Mouse (Mus musculus): ENCODE data around the gene B4galt5. TPM values are rescaled to one million over a fixed set of nuclear protein-coding genes. Genes with fewer than 3 reads are reported as not detected.
"Not testable (repeated sequence)": the region's sequence is repeated elsewhere in the genome, so short reads cannot be mapped to it uniquely, and the experiment has no call there.

Gene B4galt5
- 5.4 and 5.8 TPM in 2 replicates for polyA plus RNA-seq (2012; rRNA removed)

- H3K36me3 ChIP-seq (ENCODE audit: control insufficient read depth, insufficient read depth, low read length) = no peaks in the 10 kb centered on the region
- 0 out of 2 replicates have a peak, but pooled peaks have one; percentile 17 for TF ChIP-seq POLR2A (IDR thresholded peaks at IDR 0.05; ENCODE audit: control insufficient read depth, low read depth, low read length)
- no peak for TF ChIP-seq CTCF (IDR thresholded peaks at IDR 0.05; ENCODE audit: control insufficient read depth, insufficient read depth, insufficient replicate concordance, low read depth, low read length)
- no peaks in the 10 kb centered on the region for H3K27me3 ChIP-seq (ENCODE audit: control insufficient read depth, insufficient read depth, low read length)
- peak within 1 kb of the TSS; percentile 89 for H3K27ac ChIP-seq (ENCODE audit: control insufficient read depth, insufficient read depth, low read depth, low read length)
- peak within 1 kb of the TSS; percentile 95 for H3K4me3 ChIP-seq (ENCODE audit: control insufficient read depth, low read depth, low read length)
- peaks cover 7% of the 10 kb centered on the region for H3K4me1 ChIP-seq (ENCODE audit: control insufficient read depth, insufficient read depth, low read length)
Measured at GRCm38 (mm10) chr2:167348376-167349282, at the start of gene B4galt5. Gene B4galt5, minus strand, starts transcription at chr2:167349183.

GRCm38 (mm10) chr2:167396420-167396819 lies 47.4 kb upstream of the B4galt5 start:
- not testable (repeated sequence) for H3K4me1 ChIP-seq (ENCODE audit: control insufficient read depth, insufficient read depth, low read length); H3K36me3 ChIP-seq (ENCODE audit: control insufficient read depth, insufficient read depth, low read length); H3K27me3 ChIP-seq (ENCODE audit: control insufficient read depth, insufficient read depth, low read length); H3K4me3 ChIP-seq (ENCODE audit: control insufficient read depth, low read depth, low read length); H3K27ac ChIP-seq (ENCODE audit: control insufficient read depth, insufficient read depth, low read depth, low read length)

DNA sequence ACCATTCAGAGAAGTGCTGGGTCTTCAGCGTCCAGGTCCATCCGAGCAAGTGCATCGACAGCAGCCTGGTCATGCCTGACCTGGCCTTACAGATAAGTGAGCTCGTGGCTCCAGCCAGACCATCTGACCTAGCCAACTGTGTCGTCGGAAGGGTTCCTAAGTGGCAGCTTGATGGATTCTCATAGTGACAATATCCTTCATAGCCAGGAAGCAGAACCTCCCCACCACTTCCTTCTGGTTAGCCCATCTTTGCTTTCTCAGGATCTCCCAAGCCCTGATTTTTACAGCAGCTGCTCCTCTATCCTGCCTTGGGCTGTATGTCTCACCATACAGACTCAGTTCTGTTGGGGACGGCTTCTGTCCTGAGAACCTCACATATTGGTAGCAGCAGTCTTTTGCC lies 45.4 kb upstream of the B4galt5 start:
- Histone ChIP-seq H3K4me3 (ENCODE audit: control insufficient read depth, low read depth, low read length) (no peak overlapping the region), H3K27ac (ENCODE audit: control insufficient read depth, insufficient read depth, low read depth, low read length) (no peak overlapping the region), H3K36me3 (ENCODE audit: control insufficient read depth, insufficient read depth, low read length) (no peaks in the 10 kb centered on the region), H3K27me3 (ENCODE audit: control insufficient read depth, insufficient read depth, low read length) (no peaks in the 10 kb centered on the region), H3K4me1 (ENCODE audit: control insufficient read depth, insufficient read depth, low read length) (no peaks in the 10 kb centered on the region)
- TF ChIP-seq POLR2A (IDR thresholded peaks at IDR 0.05; ENCODE audit: control insufficient read depth, low read depth, low read length) (no peak), CTCF (IDR thresholded peaks at IDR 0.05; ENCODE audit: control insufficient read depth, insufficient read depth, insufficient replicate concordance, low read depth, low read length) (no peak)

- H3K4me3 ChIP-seq (ENCODE audit: control insufficient read depth, low read depth, low read length) = no peak overlapping the region
- no peaks in the 10 kb centered on the region for H3K27me3 ChIP-seq (ENCODE audit: control insufficient read depth, insufficient read depth, low read length)
- H3K36me3 ChIP-seq (ENCODE audit: control insufficient read depth, insufficient read depth, low read length) = no peaks in the 10 kb centered on the region
- H3K4me1 ChIP-seq (ENCODE audit: control insufficient read depth, insufficient read depth, low read length) = no peaks in the 10 kb centered on the region; the same call in 1 of the 2 replicates
- no peak for TF ChIP-seq CTCF (IDR thresholded peaks at IDR 0.05; ENCODE audit: control insufficient read depth, insufficient read depth, insufficient replicate concordance, low read depth, low read length)
- no peak overlapping the region for H3K27ac ChIP-seq (ENCODE audit: control insufficient read depth, insufficient read depth, low read depth, low read length)
Measured at GRCm38 (mm10) chr2:167386998-167387397, 38.0 kb upstream of the B4galt5 start.

DNA sequence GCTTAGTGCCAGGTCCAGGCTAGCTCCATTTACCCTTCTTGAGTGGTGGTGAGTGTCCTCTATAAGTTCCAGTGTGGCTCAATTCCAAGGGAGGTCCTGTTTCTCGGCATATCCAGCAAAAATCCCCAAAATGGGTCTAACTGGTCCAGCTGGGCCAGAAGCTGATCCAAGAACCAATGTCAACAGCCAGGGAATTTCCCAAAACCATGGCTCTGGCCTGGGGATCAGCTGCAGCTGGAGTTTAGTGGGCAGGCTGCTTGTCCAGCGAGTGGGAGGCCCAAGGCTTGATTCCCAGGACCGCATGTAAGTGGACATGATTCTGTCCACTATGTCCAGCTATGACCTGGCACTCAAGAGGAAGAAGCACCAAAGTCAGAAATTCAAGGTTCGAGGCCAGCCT lies 37.5 kb upstream of the B4galt5 start:
- Histone ChIP-seq H3K27ac (ENCODE audit: control insufficient read depth, insufficient read depth, low read depth, low read length) (no peak overlapping the region), H3K4me1 (ENCODE audit: control insufficient read depth, insufficient read depth, low read length) (no peaks in the 10 kb centered on the region; the same call in 1 of the 2 replicates), H3K4me3 (ENCODE audit: control insufficient read depth, low read depth, low read length) (no peak overlapping the region), H3K36me3 (ENCODE audit: control insufficient read depth, insufficient read depth, low read length) (no peaks in the 10 kb centered on the region), H3K27me3 (ENCODE audit: control insufficient read depth, insufficient read depth, low read length) (no peaks in the 10 kb centered on the region)
- TF ChIP-seq CTCF (IDR thresholded peaks at IDR 0.05; ENCODE audit: control insufficient read depth, insufficient read depth, insufficient replicate concordance, low read depth, low read length) = no peak
- TF ChIP-seq POLR2A (IDR thresholded peaks at IDR 0.05; ENCODE audit: control insufficient read depth, low read depth, low read length) = no peak

GRCm38 (mm10) chr2:167383666-167384083 lies 34.7 kb upstream of the B4galt5 start:
- Histone ChIP-seq H3K4me1 (ENCODE audit: control insufficient read depth, insufficient read depth, low read length) (peaks cover 2% of the 10 kb centered on the region), H3K4me3 (ENCODE audit: control insufficient read depth, low read depth, low read length) (no peak overlapping the region), H3K36me3 (ENCODE audit: control insufficient read depth, insufficient read depth, low read length) (no peaks in the 10 kb centered on the region), H3K27ac (ENCODE audit: control insufficient read depth, insufficient read depth, low read depth, low read length) (no peak overlapping the region), H3K27me3 (ENCODE audit: control insufficient read depth, insufficient read depth, low read length) (no peaks in the 10 kb centered on the region)
- TF ChIP-seq CTCF (IDR thresholded peaks at IDR 0.05; ENCODE audit: control insufficient read depth, insufficient read depth, insufficient replicate concordance, low read depth, low read length) (no peak), POLR2A (IDR thresholded peaks at IDR 0.05; ENCODE audit: control insufficient read depth, low read depth, low read length) (no peak)

GRCm38 (mm10) chr2:167382389-167382788 lies 33.4 kb upstream of the B4galt5 start:
- Histone ChIP-seq H3K36me3 (ENCODE audit: control insufficient read depth, insufficient read depth, low read length) (no peaks in the 10 kb centered on the region), H3K27me3 (ENCODE audit: control insufficient read depth, insufficient read depth, low read length) (no peaks in the 10 kb centered on the region), H3K27ac (ENCODE audit: control insufficient read depth, insufficient read depth, low read depth, low read length) (no peak overlapping the region), H3K4me1 (ENCODE audit: control insufficient read depth, insufficient read depth, low read length) (peaks cover 2% of the 10 kb centered on the region), H3K4me3 (ENCODE audit: control insufficient read depth, low read depth, low read length) (no peak overlapping the region)
- TF ChIP-seq POLR2A (IDR thresholded peaks at IDR 0.05; ENCODE audit: control insufficient read depth, low read depth, low read length) = no peak
- TF ChIP-seq CTCF (IDR thresholded peaks at IDR 0.05; ENCODE audit: control insufficient read depth, insufficient read depth, insufficient replicate concordance, low read depth, low read length) = no peak
